Mouse (Mus musculus) liver, embryonic 14.5 days (tissue): ENCODE data around the gene Kbtbd12. TPM values are rescaled to one million over a fixed set of nuclear protein-coding genes. Genes with fewer than 3 reads are reported as not detected.

ENCODE experiments used
- ATAC-seq: fragments of 200-750 bp; cut with Nextera tagmentation; 2 replicates; pipeline ENCODE4 v1.8.0; 2017; ENCODE audit warnings: moderate number of reproducible peaks, mild to moderate bottlenecking, moderate library complexity; ENCODE audit not compliant: insufficient read depth
- DNase-seq, 3 experiments: peaks; one replicate each; pipeline ENCODE4 v3.0.0-alpha.2; 2012 to 2013; ENCODE audit warnings: low read depth in 3 of 3, low spot score in 3 of 3
- H3K27ac ChIP-seq: fragments of 300-500 bp; sonication (generic); 2 replicates; pipeline ENCODE4 v1.5.1; 2014; ENCODE audit warnings: moderate library complexity, mild to moderate bottlenecking, control low read depth, inconsistent platforms
- H3K27me3 ChIP-seq: fragments of 300-500 bp; sonication (generic); 2 replicates; pipeline ENCODE4 v1.6.1; 2014; ENCODE audit warnings: mild to moderate bottlenecking, low read length, moderate library complexity; ENCODE audit not compliant: control insufficient read depth, insufficient read depth
- H3K36me3 ChIP-seq: fragments of 300-500 bp; sonication (generic); replicated peaks from 2 replicates; pipeline ENCODE4 v1.6.1; 2014; ENCODE audit warnings: low read depth; ENCODE audit not compliant: control insufficient read depth, insufficient read depth
- H3K4me1 ChIP-seq, 2 experiments: fragments of 200-500 bp in 1 of 2; fragments of 300-500 bp in 1 of 2; sonication (generic) in 1 of 2; replicated peaks; 2 replicates each; pipeline ENCODE4 v1.6.1; 2012 to 2014; ENCODE audit warnings: antibody characterized with exemption in 1 of 2, inconsistent platforms in 1 of 2, low read length in 1 of 2; ENCODE audit not compliant: control insufficient read depth in 2 of 2, insufficient read depth in 2 of 2
- H3K4me2 ChIP-seq: fragments of 300-500 bp; sonication (generic); 2 replicates; pipeline ENCODE4 v1.6.1; 2014; ENCODE audit warnings: low read depth, mild to moderate bottlenecking, control low read depth, moderate library complexity
- H3K4me3 ChIP-seq, 2 experiments: fragments of 200-500 bp in 1 of 2; fragments of 300-500 bp in 1 of 2; sonication (generic) in 1 of 2; 2 replicates each; pipeline ENCODE4 v1.5.1; 2012 to 2014; ENCODE audit warnings: low read depth in 2 of 2, low read length in 2 of 2, mild to moderate bottlenecking in 2 of 2, control low read depth in 1 of 2, inconsistent platforms in 1 of 2, moderate library complexity in 1 of 2; ENCODE audit not compliant: insufficient read depth in 1 of 2
- H3K9ac ChIP-seq: fragments of 300-500 bp; sonication (generic); replicated peaks from 2 replicates; pipeline ENCODE4 v1.6.1; 2014; ENCODE audit warnings: mild to moderate bottlenecking, control low read depth, moderate library complexity
- H3K9me3 ChIP-seq: fragments of 300-500 bp; sonication (generic); 2 replicates; pipeline ENCODE4 v1.6.1; 2016; ENCODE audit warnings: low read length, mixed read lengths; ENCODE audit not compliant: control insufficient read depth
- CTCF ChIP-seq: IDR thresholded peaks from 2 replicates; pipeline ENCODE4 v1.5.1; 2016; ENCODE audit warnings: antibody characterized with exemption, low read depth, control low read depth
- EP300 ChIP-seq: IDR thresholded peaks from 2 replicates; pipeline ENCODE4 v1.6.1; 2016; ENCODE audit warnings: antibody characterized with exemption, low read depth
- WGBS: fragments of 180-500 bp; shearing (Covaris S2); extraction: QIAGEN DNeasy Blood & Tissue Kit; methylation state at CpG from one replicate; pipeline ENCODE4 v1.1.7; 2014; ENCODE audit not compliant: insufficient replicate concordance; 5-methylcytosine and 5-hydroxymethylcytosine counted together
- polyA plus RNA-seq, 2 experiments: library from polyadenylated mRNA; depleted of rRNA in 1 of 2; stranded (reverse) in 1 of 2; unstranded in 1 of 2; fragments of >200 nt; fragmentation: Nextera tagmentation in 1 of 2; extraction: Ambion mirVana in 1 of 2; gene quantifications; 2 replicates each; pipeline versions ENCODE4 v1.2.1 to v1.2.3; 2012 to 2014

Kbtbd12 gene
- polyA plus RNA-seq, 2 experiments: 0.65 to 0.80 TPM

DNA sequence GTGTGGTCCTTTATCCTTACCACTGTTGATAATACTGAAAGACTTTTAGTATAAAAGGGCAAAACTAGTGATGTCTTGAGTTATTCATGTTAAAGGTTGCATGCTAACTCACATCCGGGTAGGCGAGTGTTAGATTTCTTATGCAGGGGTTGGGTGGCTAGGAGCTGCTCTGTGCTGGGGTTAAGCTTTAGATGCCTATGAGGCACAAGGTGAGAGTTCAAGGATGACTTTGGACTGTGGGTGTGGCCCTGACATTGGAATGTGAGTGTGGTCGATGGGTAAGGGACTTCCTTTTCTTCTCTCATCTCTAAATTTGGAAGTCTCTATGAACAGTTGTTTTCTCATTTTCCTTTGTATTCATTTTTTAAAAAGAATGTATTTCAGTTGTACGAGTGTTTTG is 7.0 kb upstream of the Kbtbd12 start:
- no peak overlapping the region for H3K4me2 ChIP-seq
- H3K27ac ChIP-seq: no peak overlapping the region
- TF ChIP-seq CTCF: no peak
- no peak for TF ChIP-seq EP300
- H3K9me3 ChIP-seq: no peaks in the 10 kb centered on the region
- 63% methylated on average over 4 of the region's 4 CpGs for WGBS
- no peaks in the 10 kb centered on the region for H3K27me3 ChIP-seq
- H3K9ac ChIP-seq: no peak overlapping the region
- H3K4me3 ChIP-seq: no peak overlapping the region
- ATAC-seq (no peak), DNase-seq (no peak)
- H3K36me3 ChIP-seq: no peaks in the 10 kb centered on the region
- H3K4me1 ChIP-seq: peaks cover 10 to 11% of the 10 kb centered on the region in 2 experiments

DNA sequence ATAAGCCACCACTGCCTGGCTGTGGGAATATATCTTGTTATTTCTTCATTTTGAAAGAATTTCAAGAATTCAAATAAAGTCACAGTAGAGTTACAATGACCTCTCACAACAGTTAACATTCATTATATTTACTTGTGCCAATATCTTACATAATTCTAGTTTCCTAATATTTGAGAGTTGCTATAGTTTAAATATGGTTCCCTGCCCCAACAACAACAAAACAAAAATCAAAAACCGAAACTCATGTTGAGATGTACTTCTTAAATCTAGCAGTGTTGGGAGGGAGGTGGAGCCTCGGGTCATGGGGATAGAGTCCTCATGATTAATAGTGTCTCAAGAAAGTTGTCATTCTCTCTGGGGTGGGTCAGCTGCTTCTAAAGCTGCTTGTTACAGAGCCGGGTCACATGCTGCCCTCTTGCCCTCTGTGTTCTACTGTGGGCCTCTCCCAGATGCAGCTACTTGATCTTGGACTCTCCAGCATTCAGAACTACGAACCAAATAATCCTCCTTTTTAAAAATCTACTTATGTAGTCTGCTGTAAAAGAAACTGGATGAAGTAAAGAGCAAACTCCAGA is 3.7 kb upstream of the Kbtbd12 start:
- H3K27me3 ChIP-seq: no peaks in the 10 kb centered on the region
- TF ChIP-seq CTCF: no peak
- no peak for TF ChIP-seq EP300
- H3K9me3 ChIP-seq: peaks cover 6% of the 10 kb centered on the region
- H3K27ac ChIP-seq: no peak overlapping the region
- H3K4me1 ChIP-seq: peaks cover 29 to 41% of the 10 kb centered on the region in 2 experiments
- H3K4me3 ChIP-seq: no peak overlapping the region
- DNase-seq (no peak), ATAC-seq (no peak)
- no peaks in the 10 kb centered on the region for H3K36me3 ChIP-seq
- 69% methylated on average over 4 of the region's 4 CpGs for WGBS
- H3K9ac ChIP-seq: no peak overlapping the region
- no peak overlapping the region for H3K4me2 ChIP-seq

GRCm38 (mm10) chr6:88640331-88640730 is 2.6 kb upstream of the Kbtbd12 start:
- DNase-seq: peak in 2 of 3 experiments; percentile 24 to 42
- Histone ChIP-seq H3K9me3 (peaks cover 7% of the 10 kb centered on the region), H3K27ac (no peak overlapping the region), H3K4me2 (peak overlapping the region; percentile 46), H3K36me3 (no peaks in the 10 kb centered on the region), H3K4me1 (peaks cover 39 to 52% of the 10 kb centered on the region in 2 experiments), H3K27me3 (no peaks in the 10 kb centered on the region), H3K4me3 (no peak overlapping the region), H3K9ac (peak overlapping the region; percentile 23)
- ATAC-seq: peak; percentile 63
- TF ChIP-seq EP300 (peak; percentile 76), CTCF (no peak)
- WGBS: 12% methylated on average over 3 of the region's 3 CpGs

GRCm38 (mm10) chr6:88639921-88640320 is 2.2 kb upstream of the Kbtbd12 start:
- TF ChIP-seq EP300 (no peak), CTCF (peak; percentile 38; the same call in 1 of the 2 replicates)
- ATAC-seq: peak; percentile 20; the same call in 1 of the 2 replicates
- Histone ChIP-seq H3K27me3 (no peaks in the 10 kb centered on the region), H3K4me2 (peak overlapping the region; percentile 46), H3K36me3 (no peaks in the 10 kb centered on the region), H3K9me3 (peaks cover 9% of the 10 kb centered on the region), H3K4me3 (no peak overlapping the region), H3K9ac (peak overlapping the region; percentile 23), H3K4me1 (peaks cover 42 to 56% of the 10 kb centered on the region in 2 experiments), H3K27ac (no peak overlapping the region; the same call in 1 of the 2 replicates)
- WGBS: 5% methylated on average over 9 of the region's 9 CpGs
- DNase-seq: no peak

- WGBS: 44% methylated on average over 6 of the region's 6 CpGs
- Histone ChIP-seq H3K4me3 (no peak overlapping the region), H3K9ac (0 out of 2 replicates have a peak overlapping the region, but pooled peaks have one; percentile 12), H3K27ac (peak overlapping the region; percentile 39), H3K36me3 (no peaks in the 10 kb centered on the region), H3K4me2 (peak overlapping the region; percentile 46; the same call in 1 of the 2 replicates), H3K4me1 (peaks cover 45 to 58% of the 10 kb centered on the region in 2 experiments), H3K9me3 (peaks cover 9% of the 10 kb centered on the region), H3K27me3 (no peaks in the 10 kb centered on the region)
- TF ChIP-seq EP300: no peak
- no peak for TF ChIP-seq CTCF
- DNase-seq (no peak), ATAC-seq (no peak)
These were observed 1.7 kb upstream of the Kbtbd12 start for GRCm38 (mm10) chr6:88639372-88639920.
